Mouse (Mus musculus) right cerebral cortex, postnatal 14 days (tissue): ENCODE measurements at regions not wholly inside any gene's neighbourhood (a gene's known extent, or its start where the extent isn't known, plus 50 kb on each side); places are given as distances from the start of the nearest gene placed in this dataset.
"Not testable (repeated sequence)": the region's sequence is repeated elsewhere in the genome, so short reads cannot be mapped to it uniquely, and the experiment has no call there.

ENCODE experiments used
- DNase-seq: peaks from one replicate; pipeline ENCODE4 v3.0.0; 2022

- DNase-seq = peak; percentile 9
Measured at GRCm38 (mm10) chr1:103986867-103987266, 781.5 kb upstream of the Cdh20 start.

- not testable (repeated sequence) for DNase-seq
Measured at GRCm38 (mm10) chr1:104002906-104003305, 765.4 kb upstream of the Cdh20 start.

DNA sequence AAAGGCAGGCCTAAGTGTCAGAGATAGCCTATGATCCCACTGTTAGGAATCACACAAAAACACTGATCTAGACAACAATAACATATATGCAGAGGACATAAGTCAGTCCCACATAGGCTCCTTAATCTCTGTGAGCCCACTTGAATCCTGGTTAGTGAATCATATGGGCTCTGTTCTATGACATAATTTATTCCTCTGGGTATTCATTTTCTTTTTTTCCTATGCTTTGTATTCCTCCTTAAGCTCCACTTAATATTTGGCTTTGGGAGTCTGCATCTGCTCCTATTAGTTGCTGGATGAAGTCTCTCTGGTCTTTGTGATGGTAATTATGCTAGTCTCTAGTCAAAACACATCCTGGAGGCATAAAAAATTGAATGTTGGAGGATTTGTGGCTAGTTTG is 738.7 kb upstream of the Cdh20 start:
- no peak for DNase-seq

- no peak for DNase-seq
Measured at GRCm38 (mm10) chr1:104048440-104048839, 719.9 kb upstream of the Cdh20 start.

GRCm38 (mm10) chr1:104049169-104049948 is 719.0 kb upstream of the Cdh20 start:
- no peak for DNase-seq
